Mouse (Mus musculus): ENCODE data around the gene Ncbp1.

Gene Ncbp1

GRCm38 (mm10) chr4:46202562-46203126, 64.2 kb downstream of the Ncbp1 start:
- DNase-seq, result no peak

GRCm38 (mm10) chr4:46221090-46221489, 82.7 kb downstream of the Ncbp1 start:
- DNase-seq, result no peak

Measured in lung, postnatal 4 days (tissue).